Mouse (Mus musculus): Measurements from ENCODE around the gene Wdtc1. TPM values are rescaled to one million over a fixed set of nuclear protein-coding genes. Genes with fewer than 3 reads are reported as not detected.

Gene Wdtc1
- total RNA-seq, 1 experiment from 2014 or later, result 10.9 TPM

GRCm38 (mm10) chr4:133338521-133339095 lies 14.7 kb downstream of the Wdtc1 start:
- no peak for ATAC-seq (replicated peaks; ENCODE audit: insufficient number of reproducible peaks, low FRiP score, low TSS enrichment, poor library complexity, severe bottlenecking)

GRCm38 (mm10) chr4:133337833-133338520 lies 15.3 kb downstream of the Wdtc1 start:
- no peak for ATAC-seq (replicated peaks; ENCODE audit: insufficient number of reproducible peaks, low FRiP score, low TSS enrichment, poor library complexity, severe bottlenecking)

- no peak for ATAC-seq (replicated peaks; ENCODE audit: insufficient number of reproducible peaks, low FRiP score, low TSS enrichment, poor library complexity, severe bottlenecking)
Observed at GRCm38 (mm10) chr4:133333306-133333705, 20.0 kb downstream of the Wdtc1 start.

GRCm38 (mm10) chr4:133330296-133330695 lies 23.0 kb downstream of the Wdtc1 start:
- no peak for ATAC-seq (replicated peaks; ENCODE audit: insufficient number of reproducible peaks, low FRiP score, low TSS enrichment, poor library complexity, severe bottlenecking)

- no peak for ATAC-seq (replicated peaks; ENCODE audit: insufficient number of reproducible peaks, low FRiP score, low TSS enrichment, poor library complexity, severe bottlenecking)
Observed at GRCm38 (mm10) chr4:133328129-133328528, 25.2 kb downstream of the Wdtc1 start.

- ATAC-seq (replicated peaks; ENCODE audit: insufficient number of reproducible peaks, low FRiP score, low TSS enrichment, poor library complexity, severe bottlenecking), result no peak
Observed at GRCm38 (mm10) chr4:133319667-133320066, 33.6 kb downstream of the Wdtc1 start.

GRCm38 (mm10) chr4:133315991-133316390 lies 37.3 kb downstream of the Wdtc1 start:
- no peak for ATAC-seq (replicated peaks; ENCODE audit: insufficient number of reproducible peaks, low FRiP score, low TSS enrichment, poor library complexity, severe bottlenecking)

GRCm38 (mm10) chr4:133314896-133315295 lies 38.4 kb downstream of the Wdtc1 start:
- ATAC-seq (replicated peaks; ENCODE audit: insufficient number of reproducible peaks, low FRiP score, low TSS enrichment, poor library complexity, severe bottlenecking), result no peak

GRCm38 (mm10) chr4:133309948-133310347 lies 43.3 kb downstream of the Wdtc1 start:
- peak; percentile 74 for ATAC-seq (replicated peaks; ENCODE audit: insufficient number of reproducible peaks, low FRiP score, low TSS enrichment, poor library complexity, severe bottlenecking)

- peak; percentile 57 for ATAC-seq (replicated peaks; ENCODE audit: insufficient number of reproducible peaks, low FRiP score, low TSS enrichment, poor library complexity, severe bottlenecking)
Observed at GRCm38 (mm10) chr4:133307331-133307730, 46.0 kb downstream of the Wdtc1 start.

GRCm38 (mm10) chr4:133305825-133306224 lies 47.5 kb downstream of the Wdtc1 start:
- no peak for ATAC-seq (replicated peaks; ENCODE audit: insufficient number of reproducible peaks, low FRiP score, low TSS enrichment, poor library complexity, severe bottlenecking)

- no peak for ATAC-seq (replicated peaks; ENCODE audit: insufficient number of reproducible peaks, low FRiP score, low TSS enrichment, poor library complexity, severe bottlenecking)
Observed at GRCm38 (mm10) chr4:133304770-133305169, 48.5 kb downstream of the Wdtc1 start.

GRCm38 (mm10) chr4:133302668-133303067 lies 50.6 kb downstream of the Wdtc1 start:
- ATAC-seq (replicated peaks; ENCODE audit: insufficient number of reproducible peaks, low FRiP score, low TSS enrichment, poor library complexity, severe bottlenecking), result no peak

- ATAC-seq (replicated peaks; ENCODE audit: insufficient number of reproducible peaks, low FRiP score, low TSS enrichment, poor library complexity, severe bottlenecking), result peak; percentile 53
Observed at GRCm38 (mm10) chr4:133301802-133302201, 51.5 kb downstream of the Wdtc1 start.

GRCm38 (mm10) chr4:133300421-133300820 lies 52.9 kb downstream of the Wdtc1 start:
- no peak for ATAC-seq (replicated peaks; ENCODE audit: insufficient number of reproducible peaks, low FRiP score, low TSS enrichment, poor library complexity, severe bottlenecking)

- ATAC-seq (replicated peaks; ENCODE audit: insufficient number of reproducible peaks, low FRiP score, low TSS enrichment, poor library complexity, severe bottlenecking), result no peak
Observed at GRCm38 (mm10) chr4:133299701-133300100, 53.6 kb downstream of the Wdtc1 start.

- ATAC-seq (replicated peaks; ENCODE audit: insufficient number of reproducible peaks, low FRiP score, low TSS enrichment, poor library complexity, severe bottlenecking), result no peak
Observed at GRCm38 (mm10) chr4:133298516-133299365, 54.5 kb downstream of the Wdtc1 start.

- peak; percentile 58; the same call in 1 of the 2 replicates for ATAC-seq (replicated peaks; ENCODE audit: insufficient number of reproducible peaks, low FRiP score, low TSS enrichment, poor library complexity, severe bottlenecking)
Observed at GRCm38 (mm10) chr4:133297801-133298238, 55.5 kb downstream of the Wdtc1 start.

- no peak for ATAC-seq (replicated peaks; ENCODE audit: insufficient number of reproducible peaks, low FRiP score, low TSS enrichment, poor library complexity, severe bottlenecking)
Observed at GRCm38 (mm10) chr4:133297360-133297759, 55.9 kb downstream of the Wdtc1 start.

All from monocyte, adult 5-6 weeks (primary cell).